Mouse (Mus musculus) lung, embryonic 15.5 days (tissue): Measurements from ENCODE around the gene Zkscan1. TPM values are rescaled to one million over a fixed set of nuclear protein-coding genes. Genes with fewer than 3 reads are reported as not detected.
"Not testable (repeated sequence)": the region's sequence is repeated elsewhere in the genome, so short reads cannot be mapped to it uniquely, and the experiment has no call there.

Source experiments
- ATAC-seq: fragments of 200-750 bp; cut with Nextera tagmentation; 2 replicates; pipeline ENCODE4 v1.8.0; 2017; ENCODE audit warnings: moderate number of reproducible peaks, borderline replicate concordance; ENCODE audit not compliant: low FRiP score, low TSS enrichment; ENCODE audit errors: extremely low read depth
- H3K27ac ChIP-seq: fragments of 300-500 bp; sonication (generic); 2 replicates; pipeline ENCODE4 v1.5.1; 2015; ENCODE audit warnings: moderate library complexity, mild to moderate bottlenecking, inconsistent platforms
- H3K27me3 ChIP-seq: fragments of 300-500 bp; sonication (generic); 2 replicates; pipeline ENCODE4 v1.6.1; 2015; ENCODE audit warnings: inconsistent platforms
- H3K36me3 ChIP-seq: fragments of 300-500 bp; sonication (generic); 2 replicates; pipeline ENCODE4 v1.6.1; 2015; ENCODE audit warnings: inconsistent platforms
- H3K4me1 ChIP-seq: fragments of 300-500 bp; sonication (generic); 2 replicates; pipeline ENCODE4 v1.6.1; 2015; ENCODE audit warnings: inconsistent platforms
- H3K4me2 ChIP-seq: fragments of 300-500 bp; sonication (generic); 2 replicates; pipeline ENCODE4 v1.6.1; 2015; ENCODE audit warnings: inconsistent platforms, mild to moderate bottlenecking, moderate library complexity
- H3K4me3 ChIP-seq: fragments of 300-500 bp; sonication (generic); 2 replicates; pipeline ENCODE4 v1.5.1; 2015; ENCODE audit warnings: mild to moderate bottlenecking, inconsistent platforms
- H3K9ac ChIP-seq: fragments of 300-500 bp; sonication (generic); 2 replicates; pipeline ENCODE4 v1.6.1; 2015; ENCODE audit warnings: inconsistent platforms
- H3K9me3 ChIP-seq: fragments of 300-500 bp; sonication (generic); 2 replicates; pipeline ENCODE4 v1.6.1; 2016; ENCODE audit warnings: inconsistent platforms
- WGBS: fragments of 180-500 bp; shearing (Covaris S2); methylation state at CpG from one replicate; pipeline ENCODE4 v1.1.7; 2015; 5-methylcytosine and 5-hydroxymethylcytosine counted together
- polyA plus RNA-seq: library from polyadenylated mRNA; unstranded; fragments of >200 nt; fragmentation: Nextera tagmentation; extraction: Ambion mirVana; gene quantifications from 2 replicates; pipeline ENCODE4 v1.2.1, GENCODE M21; 2015

The Zkscan1 gene
- polyA plus RNA-seq, 1 experiment from 2014 or later = 16.6 TPM

GRCm38 (mm10) chr5:138088366-138088765 lies 3.5 kb downstream of the Zkscan1 start:
- WGBS = 69% methylated on average over 3 of the region's 3 CpGs
- Histone ChIP-seq H3K4me3 (no peak overlapping the region), H3K9me3 (no peaks in the 10 kb centered on the region), H3K4me1 (peaks cover 15% of the 10 kb centered on the region), H3K4me2 (no peak overlapping the region), H3K36me3 (peaks cover 12% of the 10 kb centered on the region), H3K9ac (no peak overlapping the region), H3K27ac (no peak overlapping the region), H3K27me3 (no peaks in the 10 kb centered on the region)
- ATAC-seq = no peak

- ATAC-seq = no peak
- peaks cover 15% of the 10 kb centered on the region for H3K4me1 ChIP-seq
- H3K36me3 ChIP-seq = peaks cover 19% of the 10 kb centered on the region
- WGBS = 70% methylated on average over 6 of the region's 6 CpGs
- no peaks in the 10 kb centered on the region for H3K9me3 ChIP-seq
- H3K27me3 ChIP-seq = no peaks in the 10 kb centered on the region
- no peak overlapping the region for H3K9ac ChIP-seq
- no peak overlapping the region for H3K27ac ChIP-seq
- no peak overlapping the region for H3K4me3 ChIP-seq
- H3K4me2 ChIP-seq = no peak overlapping the region
Measured at GRCm38 (mm10) chr5:138089108-138089551, 4.2 kb downstream of the Zkscan1 start.

GRCm38 (mm10) chr5:138090271-138090670 lies 5.4 kb downstream of the Zkscan1 start:
- H3K4me2 ChIP-seq = no peak overlapping the region
- ATAC-seq = no peak
- H3K27me3 ChIP-seq = no peaks in the 10 kb centered on the region
- H3K4me3 ChIP-seq = no peak overlapping the region
- H3K36me3 ChIP-seq = peaks cover 30% of the 10 kb centered on the region
- no peaks in the 10 kb centered on the region for H3K9me3 ChIP-seq
- WGBS = 79% methylated on average over 3 of the region's 3 CpGs
- H3K27ac ChIP-seq = no peak overlapping the region
- H3K9ac ChIP-seq = no peak overlapping the region
- H3K4me1 ChIP-seq = peaks cover 15% of the 10 kb centered on the region

- no peak overlapping the region for H3K9ac ChIP-seq
- H3K36me3 ChIP-seq = peaks cover 31% of the 10 kb centered on the region
- no peak overlapping the region for H3K4me2 ChIP-seq
- ATAC-seq = no peak
- H3K4me1 ChIP-seq = peaks cover 15% of the 10 kb centered on the region
- 93% methylated on average over 5 of the region's 5 CpGs for WGBS
- H3K27me3 ChIP-seq = no peaks in the 10 kb centered on the region
- H3K9me3 ChIP-seq = no peaks in the 10 kb centered on the region
- H3K4me3 ChIP-seq = no peak overlapping the region
- no peak overlapping the region for H3K27ac ChIP-seq
Measured at GRCm38 (mm10) chr5:138090737-138091136, 5.9 kb downstream of the Zkscan1 start.

- Histone ChIP-seq H3K27me3 (no peaks in the 10 kb centered on the region), H3K4me3 (no peak overlapping the region), H3K9ac (no peak overlapping the region), H3K36me3 (peaks cover 47% of the 10 kb centered on the region), H3K9me3 (no peaks in the 10 kb centered on the region), H3K27ac (no peak overlapping the region), H3K4me2 (no peak overlapping the region), H3K4me1 (peaks cover 11% of the 10 kb centered on the region; the same call in 1 of the 2 replicates)
- 88% methylated on average over 4 of the region's 4 CpGs for WGBS
- no peak for ATAC-seq
Measured at GRCm38 (mm10) chr5:138092771-138093170, 7.9 kb downstream of the Zkscan1 start.

- H3K27me3 ChIP-seq = no peaks in the 10 kb centered on the region
- H3K4me3 ChIP-seq = no peak overlapping the region
- no peak overlapping the region for H3K9ac ChIP-seq
- no peak overlapping the region for H3K27ac ChIP-seq
- 93% methylated on average over 6 of the region's 6 CpGs for WGBS
- no peaks in the 10 kb centered on the region for H3K4me1 ChIP-seq
- ATAC-seq = no peak
- H3K36me3 ChIP-seq = peaks cover 59% of the 10 kb centered on the region
- H3K9me3 ChIP-seq = no peaks in the 10 kb centered on the region
- H3K4me2 ChIP-seq = no peak overlapping the region
Measured at GRCm38 (mm10) chr5:138094474-138094873, 9.6 kb downstream of the Zkscan1 start.

- peaks cover 46% of the 10 kb centered on the region for H3K36me3 ChIP-seq
Measured at GRCm38 (mm10) chr5:138104976-138105375, 20.1 kb downstream of the Zkscan1 start.

GRCm38 (mm10) chr5:138107130-138107529 lies 22.2 kb downstream of the Zkscan1 start:
- H3K4me1 ChIP-seq = no peaks in the 10 kb centered on the region
- H3K9me3 ChIP-seq = no peaks in the 10 kb centered on the region
- ATAC-seq = no peak
- no peaks in the 10 kb centered on the region for H3K27me3 ChIP-seq
- H3K4me2 ChIP-seq = no peak overlapping the region
- peaks cover 24% of the 10 kb centered on the region for H3K36me3 ChIP-seq
- no peak overlapping the region for H3K9ac ChIP-seq
- no peak overlapping the region for H3K27ac ChIP-seq
- 71% methylated on average over 3 of the region's 3 CpGs for WGBS
- no peak overlapping the region for H3K4me3 ChIP-seq

More at GRCm38 (mm10) chr5:138104976-138105375, 20.1 kb downstream of the Zkscan1 start:
- Histone ChIP-seq H3K27ac (no peak overlapping the region), H3K4me3 (no peak overlapping the region), H3K4me2 (no peak overlapping the region), H3K9me3 (no peaks in the 10 kb centered on the region), H3K4me1 (no peaks in the 10 kb centered on the region), H3K9ac (no peak overlapping the region), H3K27me3 (no peaks in the 10 kb centered on the region)
- ATAC-seq = no peak
- 54% methylated on average over 2 of the region's 2 CpGs for WGBS

- not testable (repeated sequence) for H3K27ac ChIP-seq, H3K9ac ChIP-seq, H3K4me1 ChIP-seq, H3K4me3 ChIP-seq, ATAC-seq, H3K4me2 ChIP-seq, H3K27me3 ChIP-seq, H3K36me3 ChIP-seq, H3K9me3 ChIP-seq
- WGBS = 54% methylated on average over 4 of the region's 4 CpGs
Measured at GRCm38 (mm10) chr5:138109847-138110396, 25.0 kb downstream of the Zkscan1 start.

GRCm38 (mm10) chr5:138116255-138117198 lies 31.6 kb downstream of the Zkscan1 start, which contains the start of gene Zscan21:
Gene Zscan21, plus strand, starts transcription at chr5:138116903.
- Histone ChIP-seq H3K9me3 (no peaks in the 10 kb centered on the region), H3K4me1 (peaks cover 11% of the 10 kb centered on the region), H3K4me2 (peak within 1 kb of the TSS; percentile 65), H3K27ac (peak within 1 kb of the TSS; percentile 96), H3K27me3 (no peaks in the 10 kb centered on the region), H3K9ac (peak within 1 kb of the TSS; percentile 74), H3K36me3 (peaks cover 13% of the 10 kb centered on the region; the same call in 1 of the 2 replicates), H3K4me3 (peak within 1 kb of the TSS; percentile 86)
- 6% methylated on average over 38 of the region's 38 CpGs for WGBS
- peak; percentile 95 for ATAC-seq

- no peaks in the 10 kb centered on the region for H3K9me3 ChIP-seq
- peak overlapping the region; percentile 65 for H3K4me2 ChIP-seq
- peak overlapping the region; percentile 96 for H3K27ac ChIP-seq
- H3K4me3 ChIP-seq = peak overlapping the region; percentile 86
- peak; percentile 29; the same call in 1 of the 2 replicates for ATAC-seq
- H3K4me1 ChIP-seq = peaks cover 11% of the 10 kb centered on the region
- H3K36me3 ChIP-seq = peaks cover 17% of the 10 kb centered on the region
- no peaks in the 10 kb centered on the region for H3K27me3 ChIP-seq
- WGBS = 5% methylated on average over 16 of the region's 16 CpGs
- H3K9ac ChIP-seq = peak overlapping the region; percentile 74
Measured at GRCm38 (mm10) chr5:138117199-138118015, 32.5 kb downstream of the Zkscan1 start.
